Mouse (Mus musculus) B cell, adult (primary cell): ENCODE measurements around the gene Nsmf. TPM values are rescaled to one million over a fixed set of nuclear protein-coding genes. Genes with fewer than 3 reads are reported as not detected.

Source experiments
- total RNA-seq: library from RNA; stranded (reverse); gene quantifications from 4 replicates; pipeline ENCODE4 v1.2.4, GENCODE M21; 2023; ENCODE audit not compliant: inconsistent age

Nsmf gene
- total RNA-seq, result 39.7 to 51.9 TPM (median 44.9 TPM) in 4 replicates

GRCm38 (mm10) chr2:25054221-25055067, at the start of gene Nsmf:
Gene Nsmf (plus strand): TSS chr2:25054355.

GRCm38 (mm10) chr2:25080076-25080475, 25.9 kb downstream of the Nsmf start, which contains the start of gene Entpd8:
Gene Entpd8 (plus strand): TSS chr2:25080304.

GRCm38 (mm10) chr2:25095109-25095850, 41.1 kb downstream of the Nsmf start, which contains the start of gene Noxa1:
Gene Noxa1 (minus strand): TSS chr2:25095149.

Other genes starting within 250 kb of the Nsmf start
- 107 to 123 TPM (median 119 TPM) in 4 replicates for gene Ehmt1, start 134.7 kb upstream of the Nsmf start, total RNA-seq
- 125 to 147 TPM (median 141 TPM) in 4 replicates for gene Arrdc1, start 119.1 kb upstream of the Nsmf start, total RNA-seq
- 13.7 to 21.0 TPM (median 17.2 TPM) in 4 replicates for gene Zmynd19, start 104.6 kb upstream of the Nsmf start, total RNA-seq
- gene Dph7, start 92.0 kb upstream of the Nsmf start, total RNA-seq, result 14.7 to 21.6 TPM (median 15.3 TPM) in 4 replicates
- gene Mrpl41, start 79.3 kb upstream of the Nsmf start, total RNA-seq, result 19.6 to 23.9 TPM (median 21.2 TPM) in 4 replicates
- 117 to 130 TPM (median 125 TPM) in 4 replicates for gene Pnpla7, start 78.3 kb upstream of the Nsmf start, total RNA-seq
- gene Entpd8, start 25.9 kb downstream of the Nsmf start, total RNA-seq, result not detected in 4 replicates
- not detected in 4 replicates for gene Noxa1, start 40.8 kb downstream of the Nsmf start, total RNA-seq
- 5.3 to 6.8 TPM (median 6.0 TPM) in 4 replicates for gene Nrarp, start 126.4 kb downstream of the Nsmf start, total RNA-seq
- gene Tor4a, start 142.5 kb downstream of the Nsmf start, total RNA-seq, result 28.8 to 32.8 TPM (median 31.4 TPM) in 4 replicates
- gene Nelfb, start 157.1 kb downstream of the Nsmf start, total RNA-seq, result 71.2 to 97.5 TPM (median 84.8 TPM) in 4 replicates
- gene Stpg3, start 160.3 kb downstream of the Nsmf start, total RNA-seq, result not detected in 4 replicates
- gene Fam166a, start 164.4 kb downstream of the Nsmf start, total RNA-seq, result not detected in 4 replicates
- gene Tubb4b, start 170.3 kb downstream of the Nsmf start, total RNA-seq, result 114 to 127 TPM (median 119 TPM) in 4 replicates
- gene Slc34a3, start 180.0 kb downstream of the Nsmf start, total RNA-seq, result not detected in 4 replicates
- gene Rnf224, start 182.4 kb downstream of the Nsmf start, total RNA-seq, result not detected in 4 replicates
- gene Rnf208, start 187.9 kb downstream of the Nsmf start, total RNA-seq, result 0.51 TPM in 1 of 4 replicates, not detected in the others
- gene Cysrt1, start 188.1 kb downstream of the Nsmf start, total RNA-seq, result not detected in 4 replicates
- 6.2 to 11.8 TPM (median 9.7 TPM) in 4 replicates for gene AL732309.1, start 192.5 kb downstream of the Nsmf start, total RNA-seq
- 17.0 to 23.1 TPM (median 22.3 TPM) in 4 replicates for gene Tmem203, start 201.1 kb downstream of the Nsmf start, total RNA-seq
- gene Tprn, start 208.3 kb downstream of the Nsmf start, total RNA-seq, result 11.7 to 16.8 TPM (median 12.7 TPM) in 4 replicates
- gene Ssna1, start 218.1 kb downstream of the Nsmf start, total RNA-seq, result 36.2 to 41.2 TPM (median 39.2 TPM) in 4 replicates
- gene Anapc2, start 218.1 kb downstream of the Nsmf start, total RNA-seq, result 99.6 to 125 TPM (median 108 TPM) in 4 replicates
- gene Tmem210, start 233.8 kb downstream of the Nsmf start, total RNA-seq, result not detected in 4 replicates
- gene Lrrc26, start 235.6 kb downstream of the Nsmf start, total RNA-seq, result not detected in 4 replicates